ENCODE assay signal across 8 mouse cellular contexts in the genomic region with DNA sequence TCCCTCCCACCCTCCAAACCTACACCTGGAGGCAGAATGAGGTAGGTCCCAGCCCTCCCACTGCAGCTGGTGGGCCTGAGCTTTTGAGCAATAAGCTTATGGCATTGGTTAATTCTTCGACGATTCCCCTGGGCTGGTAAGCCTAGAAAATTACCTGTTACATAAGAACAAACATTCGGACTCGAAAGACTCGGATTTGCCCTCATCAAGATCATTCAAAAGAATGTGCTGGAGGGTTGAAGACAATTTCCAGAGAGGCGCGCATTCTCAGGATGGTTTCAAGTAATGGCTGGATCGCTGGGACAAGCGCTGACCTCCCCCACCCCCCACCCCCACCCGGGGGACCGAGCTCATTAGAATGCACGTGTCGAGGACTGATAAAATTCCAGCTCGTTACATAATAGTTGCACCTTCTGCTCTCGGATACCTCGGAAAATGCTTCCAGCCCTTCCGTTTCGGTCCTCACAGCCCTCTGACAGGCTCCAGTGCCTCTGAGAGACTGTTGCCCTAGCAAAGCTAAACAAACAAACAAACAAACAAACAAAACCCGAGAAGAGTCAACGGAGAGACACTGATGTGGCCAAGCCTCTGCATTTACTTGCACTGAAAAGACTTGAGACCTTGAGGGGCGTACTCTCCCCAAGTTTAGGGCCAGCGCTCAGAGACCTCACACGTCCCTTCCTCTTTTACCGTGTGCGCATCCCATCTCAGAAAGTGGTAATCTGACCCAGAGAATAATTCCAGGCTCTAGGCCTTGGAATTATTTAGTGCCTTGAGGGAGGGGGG.
DNase-seq lines count a peak whose midpoint lies in the region; ATAC-seq and TF ChIP-seq lines count a peak whose summit lies in the region.

No protein-coding gene starts in this region.

- ATAC-seq in heart, embryonic 14.5 days (ENCODE audit: insufficient number of reproducible peaks, insufficient read depth, low FRiP score, low read depth) = no peak
- ATAC-seq in hindbrain, embryonic 16.5 days = no peak
- no peak for ATAC-seq in midbrain, embryonic 16.5 days

- H3K36me3 ChIP-seq in heart, embryonic 14.5 days (ENCODE audit: control insufficient read depth, insufficient read depth, low read length) = no peaks in the 10 kb centered on the region
- H3K36me3 ChIP-seq in heart, adult 2 months (ENCODE audit: control insufficient read depth, insufficient read depth, low read length) = no peaks in the 10 kb centered on the region
- no peaks in the 10 kb centered on the region for H3K36me3 ChIP-seq in embryonic facial prominence, embryonic 10.5 days (replicated peaks)
- H3K36me3 ChIP-seq in hindbrain, embryonic 16.5 days (ENCODE audit: control insufficient read depth, insufficient read depth, low read length) = no peaks in the 10 kb centered on the region
- no peaks in the 10 kb centered on the region for H3K36me3 ChIP-seq in midbrain, embryonic 16.5 days (ENCODE audit: control insufficient read depth, insufficient read depth, low read length)

- no peaks in the 10 kb centered on the region for H3K79me2 ChIP-seq in heart, adult 2 months (replicated peaks; ENCODE audit: control insufficient read depth, insufficient read depth, low read length)

- DNase-seq in heart, adult 2 months = no peak
- peak; percentile 77 for DNase-seq in embryonic facial prominence, embryonic 10.5 days (ENCODE audit: low spot score)
- DNase-seq in frontal cortex, adult 2 months (ENCODE audit: extremely low spot score in 1 of 2, low spot score in 1 of 2) = no peak
- DNase-seq in urinary bladder, adult 2 months (ENCODE audit: low spot score) = no peak
- DNase-seq in cerebellum, adult 2 months = no peak

- H3K27me3 ChIP-seq in heart, embryonic 14.5 days (ENCODE audit: control insufficient read depth, insufficient read depth, low read length) = no peaks in the 10 kb centered on the region
- no peaks in the 10 kb centered on the region; the same call in 1 of the 2 replicates for H3K27me3 ChIP-seq in heart, adult 2 months (ENCODE audit: control insufficient read depth, insufficient read depth, low read length)
- no peaks in the 10 kb centered on the region; the same call in 1 of the 2 replicates for H3K27me3 ChIP-seq in embryonic facial prominence, embryonic 10.5 days (replicated peaks; ENCODE audit: low read depth, poor library complexity, severe bottlenecking)
- peaks cover 2% of the 10 kb centered on the region for H3K27me3 ChIP-seq in hindbrain, embryonic 16.5 days (replicated peaks; ENCODE audit: control insufficient read depth, insufficient read depth, low read length)
- 0 out of 2 replicates have a peak, but pooled peaks cover 2% of the 10 kb centered on the region for H3K27me3 ChIP-seq in midbrain, embryonic 16.5 days (ENCODE audit: control insufficient read depth, insufficient read depth, low read depth, low read length)
- peaks cover 1% of the 10 kb centered on the region; the same call in 1 of the 2 replicates for H3K27me3 ChIP-seq in cerebellum, adult 2 months (ENCODE audit: control insufficient read depth, insufficient read depth, low read length)

- TF ChIP-seq EP300 in heart, adult 2 months (IDR thresholded peaks at IDR 0.05; ENCODE audit: insufficient read depth, low read depth, low read length) = no peak

- 9% methylated on average over 25 of the region's 25 CpGs for WGBS in heart, embryonic 14.5 days
- 17% methylated on average over 25 of the region's 25 CpGs for WGBS in heart, adult 2 months
- 3% methylated on average over 25 of the region's 25 CpGs for WGBS in embryonic facial prominence, embryonic 10.5 days
- 6% methylated on average over 25 of the region's 25 CpGs for WGBS in hindbrain, embryonic 16.5 days
- WGBS in midbrain, embryonic 16.5 days = 5% methylated on average over 25 of the region's 25 CpGs
- WGBS in cerebellum, adult 2 months = 13% methylated on average over 25 of the region's 25 CpGs

- H3K9ac ChIP-seq in heart, embryonic 14.5 days (ENCODE audit: low read length) = peak overlapping the region; percentile 42
- no peak overlapping the region for H3K9ac ChIP-seq in heart, adult 2 months (ENCODE audit: low read depth, low read length)
- H3K9ac ChIP-seq in hindbrain, embryonic 16.5 days (ENCODE audit: low read depth, low read length) = no peak overlapping the region
- H3K9ac ChIP-seq in midbrain, embryonic 16.5 days (ENCODE audit: low read depth, low read length) = no peak overlapping the region

- no peak for TF ChIP-seq CTCF in heart, adult 2 months (IDR thresholded peaks at IDR 0.05)
- TF ChIP-seq CTCF in cerebellum, adult 2 months (IDR thresholded peaks at IDR 0.05; ENCODE audit: borderline replicate concordance, insufficient read depth, low read depth, low read length) = no peak

- peaks cover 5 to 10% of the 10 kb centered on the region in 2 experiments; a peak in 2 of 4 replicates for H3K4me1 ChIP-seq in heart, embryonic 14.5 days (ENCODE audit: control insufficient read depth in 2 of 2, insufficient read depth in 2 of 2, low read length in 2 of 2)
- no peaks in the 10 kb centered on the region for H3K4me1 ChIP-seq in heart, adult 2 months (ENCODE audit: control insufficient read depth, insufficient read depth, low read length)
- H3K4me1 ChIP-seq in embryonic facial prominence, embryonic 10.5 days = peaks cover 22% of the 10 kb centered on the region
- peaks cover 4% of the 10 kb centered on the region for H3K4me1 ChIP-seq in hindbrain, embryonic 16.5 days (ENCODE audit: control insufficient read depth, insufficient read depth, low read depth, low read length)
- peaks cover 6% of the 10 kb centered on the region for H3K4me1 ChIP-seq in midbrain, embryonic 16.5 days (ENCODE audit: control insufficient read depth, insufficient read depth, low read length)
- no peaks in the 10 kb centered on the region for H3K4me1 ChIP-seq in cerebellum, adult 2 months (ENCODE audit: control insufficient read depth, insufficient read depth, low read length)

- H3K4me2 ChIP-seq in heart, embryonic 14.5 days (ENCODE audit: low read length) = peak overlapping the region; percentile 75
- H3K4me2 ChIP-seq in hindbrain, embryonic 16.5 days (ENCODE audit: low read length) = peak overlapping the region; percentile 50
- peak overlapping the region; percentile 59 for H3K4me2 ChIP-seq in midbrain, embryonic 16.5 days (ENCODE audit: low read length)

- H3K27ac ChIP-seq in heart, embryonic 14.5 days (replicated peaks in 1 of 2; ENCODE audit: control insufficient read depth in 1 of 2, insufficient read depth in 1 of 2, low read depth in 2 of 2, low read length in 2 of 2) = no peak overlapping the region
- H3K27ac ChIP-seq in heart, adult 2 months = no peak overlapping the region
- H3K27ac ChIP-seq in embryonic facial prominence, embryonic 10.5 days (replicated peaks) = peak overlapping the region; percentile 80
- no peak overlapping the region for H3K27ac ChIP-seq in hindbrain, embryonic 16.5 days (ENCODE audit: low read depth, low read length)
- no peak overlapping the region for H3K27ac ChIP-seq in midbrain, embryonic 16.5 days (ENCODE audit: low read length)
- no peak overlapping the region for H3K27ac ChIP-seq in cerebellum, adult 2 months (ENCODE audit: insufficient read depth, low read length)

- TF ChIP-seq POLR2A in heart, adult 2 months (IDR thresholded peaks at IDR 0.05; ENCODE audit: insufficient read depth, low read depth, low read length) = no peak
- TF ChIP-seq POLR2A in cerebellum, adult 2 months (IDR thresholded peaks at IDR 0.05; ENCODE audit: borderline replicate concordance, insufficient read depth, low read length) = no peak

- H3K4me3 ChIP-seq in heart, embryonic 14.5 days (ENCODE audit: control insufficient read depth in 1 of 2, insufficient read depth in 1 of 2, low read depth in 1 of 2, low read length in 2 of 2) = peak overlapping the region; percentile 33 to 35
- no peak overlapping the region for H3K4me3 ChIP-seq in heart, adult 2 months
- peak overlapping the region; percentile 46 for H3K4me3 ChIP-seq in embryonic facial prominence, embryonic 10.5 days
- H3K4me3 ChIP-seq in hindbrain, embryonic 16.5 days (ENCODE audit: low read length) = peak overlapping the region; percentile 24; the same call in 1 of the 2 replicates
- H3K4me3 ChIP-seq in midbrain, embryonic 16.5 days (ENCODE audit: low read depth, low read length) = peak overlapping the region; percentile 30
- no peak overlapping the region for H3K4me3 ChIP-seq in cerebellum, adult 2 months (replicated peaks; ENCODE audit: insufficient read depth, low read depth, low read length)

- intact Hi-C loops in heart, adult 2 months (cut with DNase I) = no loop called here

- no peaks in the 10 kb centered on the region for H3K9me3 ChIP-seq in heart, embryonic 14.5 days (ENCODE audit: control insufficient read depth, low read length)
- H3K9me3 ChIP-seq in embryonic facial prominence, embryonic 10.5 days = no peaks in the 10 kb centered on the region
- H3K9me3 ChIP-seq in hindbrain, embryonic 16.5 days (ENCODE audit: control insufficient read depth, low read length) = no peaks in the 10 kb centered on the region
- H3K9me3 ChIP-seq in midbrain, embryonic 16.5 days (replicated peaks; ENCODE audit: control insufficient read depth, low read length, poor library complexity, severe bottlenecking) = no peaks in the 10 kb centered on the region

Comparison
In these comparisons a context has a peak if more than half of its experiments do, and no peak if none do; other contexts are left out.
1. H3K4me3 ChIP-seq: peak in heart, embryonic 14.5 days (2 of 2), embryonic facial prominence, embryonic 10.5 days (single experiment), hindbrain, embryonic 16.5 days (single experiment) and midbrain, embryonic 16.5 days (single experiment); none in heart, adult 2 months (single experiment) and cerebellum, adult 2 months (single experiment).
2. Peak in every context shown above with its lines, with median percentiles within 50 percentile points of each other: H3K4me2 ChIP-seq.